Mouse (Mus musculus) hindbrain, embryonic 11.5 days (tissue): ENCODE results near the gene Htr2b. TPM values are rescaled to one million over a fixed set of nuclear protein-coding genes. Genes with fewer than 3 reads are reported as not detected.
A peak's percentile ranks its signal among the peaks of the same experiment; 100 is the strongest.

ENCODE experiments used
- ATAC-seq: fragments of 200-750 bp; cut with Nextera tagmentation; 2 replicates; pipeline ENCODE4 v1.8.0; 2017; ENCODE audit warnings: mild to moderate bottlenecking, moderate TSS enrichment, moderate library complexity; ENCODE audit not compliant: low FRiP score
- DNase-seq: peaks from one replicate; pipeline ENCODE4 v3.0.0-alpha.2; 2015; ENCODE audit warnings: low spot score
- H3K27ac ChIP-seq: fragments of 300-500 bp; sonication (generic); 2 replicates; pipeline ENCODE4 v1.5.1; 2014; ENCODE audit warnings: mild to moderate bottlenecking, low read depth, low read length
- H3K27me3 ChIP-seq: fragments of 300-500 bp; sonication (generic); 2 replicates; pipeline ENCODE4 v1.6.1; 2014; ENCODE audit warnings: mild to moderate bottlenecking, low read length, moderate library complexity, mixed read lengths; ENCODE audit not compliant: control insufficient read depth, insufficient read depth
- H3K36me3 ChIP-seq: fragments of 300-500 bp; sonication (generic); 2 replicates; pipeline ENCODE4 v1.6.1; 2014; ENCODE audit warnings: mild to moderate bottlenecking, low read length, moderate library complexity, mixed read lengths; ENCODE audit not compliant: control insufficient read depth, insufficient read depth
- H3K4me1 ChIP-seq: fragments of 300-500 bp; sonication (generic); replicated peaks from 2 replicates; pipeline ENCODE4 v1.6.1; 2014; ENCODE audit warnings: low read length, mixed read lengths; ENCODE audit not compliant: control insufficient read depth, insufficient read depth
- H3K4me2 ChIP-seq: fragments of 300-500 bp; sonication (generic); replicated peaks from 2 replicates; pipeline ENCODE4 v1.6.1; 2014; ENCODE audit warnings: mild to moderate bottlenecking, low read depth, low read length
- H3K4me3 ChIP-seq: fragments of 300-500 bp; sonication (generic); 2 replicates; pipeline ENCODE4 v1.5.1; 2014; ENCODE audit warnings: low read depth, low read length
- H3K9ac ChIP-seq: fragments of 300-500 bp; sonication (generic); 2 replicates; pipeline ENCODE4 v1.6.1; 2014; ENCODE audit warnings: low read depth, low read length
- H3K9me3 ChIP-seq: fragments of 300-500 bp; sonication (generic); 2 replicates; pipeline ENCODE4 v1.6.1; 2016; ENCODE audit warnings: low read length; ENCODE audit not compliant: control insufficient read depth
- WGBS: fragments of 180-500 bp; shearing (Covaris S2); extraction: QIAGEN DNeasy Blood & Tissue Kit; methylation state at CpG from one replicate; pipeline ENCODE4 v1.1.7; 2014; 5-methylcytosine and 5-hydroxymethylcytosine counted together
- polyA plus RNA-seq: library from polyadenylated mRNA; unstranded; fragments of >200 nt; fragmentation: Nextera tagmentation; extraction: Ambion mirVana; gene quantifications from 2 replicates; pipeline ENCODE4 v1.2.1, GENCODE M21; 2014

Gene Htr2b
- polyA plus RNA-seq, 1 experiment from 2014 or later = 0.88 TPM

DNA sequence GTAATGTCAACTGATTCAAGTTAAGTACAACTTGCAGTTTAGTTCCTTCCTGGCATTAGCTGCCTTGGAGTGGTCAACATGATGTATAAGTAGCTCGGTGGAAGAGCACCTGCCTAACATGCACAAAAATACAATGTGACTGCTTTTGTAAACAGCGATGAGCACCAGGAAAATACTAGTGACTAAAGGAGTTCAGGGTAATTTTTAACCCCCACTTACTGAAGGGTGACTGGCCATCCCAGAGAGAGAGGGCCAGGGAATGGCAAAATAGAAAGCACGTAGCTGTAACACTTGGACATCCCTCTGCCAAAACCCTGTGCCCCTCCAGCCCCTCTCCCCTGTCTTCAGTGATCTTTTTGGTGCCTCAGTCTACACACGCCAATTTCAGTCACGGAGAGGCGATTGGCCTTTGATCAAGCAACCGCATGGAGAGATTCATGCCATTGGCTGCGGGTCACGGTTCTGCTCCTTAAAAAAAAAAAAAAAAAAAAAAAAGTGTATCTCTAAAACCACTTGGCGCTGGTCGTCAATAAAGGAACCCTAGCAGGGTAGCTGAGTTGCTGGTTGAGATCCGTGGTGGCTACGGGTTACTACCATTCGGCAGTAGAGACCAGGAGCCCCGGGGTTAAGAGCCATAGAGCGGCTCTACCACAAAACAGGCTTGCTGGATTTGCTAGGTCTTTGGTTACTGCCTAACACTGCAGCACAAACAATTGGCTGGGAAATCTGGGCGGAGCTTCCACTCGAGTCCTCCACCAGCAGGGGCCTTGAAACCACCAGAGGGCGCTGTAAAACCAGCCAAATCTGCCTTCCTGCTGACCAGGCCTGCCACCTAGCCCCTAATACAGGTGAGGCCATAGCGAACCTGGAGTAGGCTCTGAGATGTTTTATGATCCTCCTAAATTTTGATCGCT lies 52.7 kb downstream of the Htr2b start:
- peak overlapping the region; percentile 48 for H3K4me2 ChIP-seq
- no peaks in the 10 kb centered on the region for H3K4me1 ChIP-seq
- DNase-seq (peak; percentile 96), ATAC-seq (peak; percentile 79)
- H3K27me3 ChIP-seq = no peaks in the 10 kb centered on the region
- H3K4me3 ChIP-seq = peak overlapping the region; percentile 18; the same call in 1 of the 2 replicates
- H3K9me3 ChIP-seq = no peaks in the 10 kb centered on the region
- 9% methylated on average over 21 of the region's 21 CpGs for WGBS
- H3K36me3 ChIP-seq = no peaks in the 10 kb centered on the region
- peak overlapping the region; percentile 52 for H3K9ac ChIP-seq
- 0 out of 2 replicates have a peak overlapping the region, but pooled peaks have one; percentile 17 for H3K27ac ChIP-seq

DNA sequence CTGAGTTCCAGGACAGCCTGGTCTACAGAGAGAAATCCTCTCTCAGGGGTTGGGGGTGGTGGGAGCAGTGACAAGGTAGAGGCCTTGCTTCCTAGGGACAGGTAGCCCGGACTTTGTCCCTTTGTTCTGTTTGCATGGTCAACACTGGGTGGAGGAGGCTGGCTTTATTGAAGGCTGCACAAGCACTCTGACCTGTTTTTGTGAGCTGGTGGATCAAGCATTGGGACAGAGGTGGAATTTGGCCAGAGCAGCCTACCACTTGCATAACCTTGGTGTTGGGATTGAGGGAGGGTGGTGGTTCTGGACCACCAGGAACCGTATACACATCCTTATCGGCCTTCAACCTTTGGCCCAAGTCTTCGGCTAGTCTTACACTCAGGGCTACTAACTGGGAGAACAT lies 55.5 kb downstream of the Htr2b start:
- H3K36me3 ChIP-seq = no peaks in the 10 kb centered on the region
- H3K27ac ChIP-seq = no peak overlapping the region
- H3K4me1 ChIP-seq = no peaks in the 10 kb centered on the region
- H3K4me3 ChIP-seq = no peak overlapping the region
- ATAC-seq (no peak), DNase-seq (no peak)
- no peak overlapping the region for H3K9ac ChIP-seq
- no peak overlapping the region for H3K4me2 ChIP-seq
- H3K27me3 ChIP-seq = no peaks in the 10 kb centered on the region
- no peaks in the 10 kb centered on the region for H3K9me3 ChIP-seq
- WGBS = 81% methylated on average over 4 of the region's 4 CpGs

DNA sequence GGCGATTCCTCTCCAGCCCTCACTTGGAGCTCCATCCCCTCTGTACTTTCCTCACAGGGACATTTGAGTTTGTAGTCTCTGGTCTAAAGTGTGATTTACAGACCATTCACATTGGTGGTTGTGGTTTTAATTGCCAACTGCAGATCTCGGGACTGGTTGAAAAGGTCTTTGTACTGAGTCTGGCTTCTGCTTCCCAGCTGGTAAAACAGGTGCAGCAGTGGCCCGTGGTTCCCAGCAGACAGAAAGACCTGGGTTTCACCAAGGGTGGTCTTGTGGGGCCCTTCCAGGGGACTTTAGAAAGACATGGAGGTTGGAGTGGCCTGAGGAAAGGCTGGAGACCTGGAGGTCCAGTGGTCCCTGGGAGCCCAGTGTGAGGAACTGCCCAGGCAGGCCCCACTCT lies 56.8 kb downstream of the Htr2b start:
- ATAC-seq = no peak
- 58% methylated on average over 3 of the region's 3 CpGs for WGBS
- Histone ChIP-seq H3K36me3 (no peaks in the 10 kb centered on the region), H3K27me3 (no peaks in the 10 kb centered on the region), H3K4me3 (no peak overlapping the region), H3K4me2 (no peak overlapping the region), H3K9me3 (no peaks in the 10 kb centered on the region), H3K27ac (no peak overlapping the region), H3K4me1 (no peaks in the 10 kb centered on the region), H3K9ac (no peak overlapping the region)
- no peak for DNase-seq

DNA sequence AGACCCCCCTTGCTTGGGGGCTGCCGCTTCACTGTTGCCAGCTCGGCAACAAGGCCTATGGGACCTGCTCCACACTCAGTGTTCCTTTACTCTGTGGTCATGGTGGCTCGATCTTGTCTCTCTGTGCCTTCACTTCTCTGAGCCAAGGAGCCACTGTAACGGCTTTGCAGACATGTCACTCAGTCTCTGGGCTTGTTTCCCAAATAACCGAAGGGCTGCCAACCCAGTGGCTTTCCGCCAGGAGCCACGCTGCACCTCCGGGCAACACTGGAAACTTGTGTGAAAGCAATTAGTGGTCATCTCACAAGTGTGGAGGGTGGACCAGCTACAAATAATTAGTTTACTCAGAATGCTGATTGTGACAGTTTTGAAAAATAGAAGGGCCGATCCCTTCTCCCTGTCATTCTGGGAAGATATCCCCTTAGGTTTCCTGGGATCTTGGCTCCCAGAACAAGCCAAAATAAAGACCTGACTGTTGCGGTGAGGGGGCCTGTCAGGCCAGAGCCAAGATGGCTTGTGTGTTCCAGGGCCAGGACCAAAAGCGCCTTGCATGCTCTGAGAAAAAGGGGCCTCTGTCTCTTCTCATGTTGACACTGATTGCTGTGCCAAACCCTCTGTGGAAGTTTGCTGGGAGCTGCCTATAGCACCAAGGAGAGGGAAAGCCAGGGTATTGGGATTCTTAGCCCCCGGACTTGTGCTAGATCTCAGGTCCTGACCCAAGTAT lies 58.4 kb downstream of the Htr2b start:
- H3K27me3 ChIP-seq = peaks cover 3% of the 10 kb centered on the region; the same call in 1 of the 2 replicates
- DNase-seq (no peak), ATAC-seq (no peak)
- 90% methylated on average over 12 of the region's 12 CpGs for WGBS
- H3K27ac ChIP-seq = no peak overlapping the region
- H3K4me1 ChIP-seq = no peaks in the 10 kb centered on the region
- no peak overlapping the region for H3K4me2 ChIP-seq
- no peak overlapping the region for H3K4me3 ChIP-seq
- no peaks in the 10 kb centered on the region for H3K36me3 ChIP-seq
- no peak overlapping the region for H3K9ac ChIP-seq
- H3K9me3 ChIP-seq = no peaks in the 10 kb centered on the region

Other genes with a start within 250 kb of the Htr2b start
- gene Itm2c, start 217.7 kb downstream of the Htr2b start, polyA plus RNA-seq = 85.7 and 86.1 TPM in 2 replicates
- 0.46 and 0.60 TPM in 2 replicates for gene 4933407L21Rik, start 183.5 kb downstream of the Htr2b start, polyA plus RNA-seq
- 0.08 TPM in 1 of 2 replicates, not detected in the other for gene Gpr55, start 151.0 kb downstream of the Htr2b start, polyA plus RNA-seq
- gene Spata3, start 95.2 kb downstream of the Htr2b start, polyA plus RNA-seq = not detected in 2 replicates
- 0.18 and 0.42 TPM in 2 replicates for gene 2810459M11Rik, start 66.1 kb downstream of the Htr2b start, polyA plus RNA-seq
- gene Psmd1, start 47.6 kb downstream of the Htr2b start, polyA plus RNA-seq = 216 and 247 TPM in 2 replicates
- gene Gm21972, start 21.7 kb upstream of the Htr2b start, polyA plus RNA-seq = 0.33 TPM in 1 of 2 replicates, not detected in the other
- 33.9 and 36.1 TPM in 2 replicates for gene Armc9, start 42.8 kb upstream of the Htr2b start, polyA plus RNA-seq
- 2.8 and 2.9 TPM in 2 replicates for gene B3gnt7, start 190.9 kb upstream of the Htr2b start, polyA plus RNA-seq
- gene Ncl, start 247.4 kb upstream of the Htr2b start, polyA plus RNA-seq = 342 and 368 TPM in 2 replicates